Mouse (Mus musculus) embryonic facial prominence, embryonic 13.5 days (tissue): ENCODE measurements at regions not wholly inside any gene's neighbourhood (a gene's known extent, or its start where the extent isn't known, plus 50 kb on each side); places are given as distances from the start of the nearest gene placed in this dataset.

Source experiments
- ATAC-seq: fragments of 200-750 bp; cut with Nextera tagmentation; 2 replicates; pipeline ENCODE4 v1.8.0; 2017; ENCODE audit warnings: low read depth; ENCODE audit not compliant: insufficient number of reproducible peaks, insufficient read depth, low FRiP score, low TSS enrichment
- H3K27ac ChIP-seq: fragments of 300-500 bp; sonication (generic); 2 replicates; pipeline ENCODE4 v1.5.1; 2015; ENCODE audit warnings: moderate library complexity, mild to moderate bottlenecking, inconsistent platforms
- H3K27me3 ChIP-seq: fragments of 300-500 bp; sonication (generic); 2 replicates; pipeline ENCODE4 v1.6.1; 2015; ENCODE audit warnings: mild to moderate bottlenecking, inconsistent platforms
- H3K36me3 ChIP-seq: fragments of 300-500 bp; sonication (generic); 2 replicates; pipeline ENCODE4 v1.6.1; 2015; ENCODE audit warnings: mild to moderate bottlenecking, inconsistent platforms
- H3K4me1 ChIP-seq: fragments of 300-500 bp; sonication (generic); 2 replicates; pipeline ENCODE4 v1.6.1; 2015; ENCODE audit warnings: inconsistent platforms
- H3K4me2 ChIP-seq: fragments of 300-500 bp; sonication (generic); 2 replicates; pipeline ENCODE4 v1.6.1; 2015; ENCODE audit warnings: moderate library complexity, mild to moderate bottlenecking, inconsistent platforms
- H3K4me3 ChIP-seq: fragments of 300-500 bp; sonication (generic); 2 replicates; pipeline ENCODE4 v1.5.1; 2015; ENCODE audit warnings: mild to moderate bottlenecking, inconsistent platforms
- H3K9ac ChIP-seq: fragments of 300-500 bp; sonication (generic); 2 replicates; pipeline ENCODE4 v1.6.1; 2015; ENCODE audit warnings: mild to moderate bottlenecking, inconsistent platforms
- H3K9me3 ChIP-seq: fragments of 300-500 bp; sonication (generic); 2 replicates; pipeline ENCODE4 v1.6.1; 2016; ENCODE audit warnings: inconsistent platforms
- WGBS: fragments of 180-500 bp; shearing (Covaris S2); methylation state at CpG from one replicate; pipeline ENCODE4 v1.1.7; 2015; ENCODE audit warnings: mixed read lengths; 5-methylcytosine and 5-hydroxymethylcytosine counted together

DNA sequence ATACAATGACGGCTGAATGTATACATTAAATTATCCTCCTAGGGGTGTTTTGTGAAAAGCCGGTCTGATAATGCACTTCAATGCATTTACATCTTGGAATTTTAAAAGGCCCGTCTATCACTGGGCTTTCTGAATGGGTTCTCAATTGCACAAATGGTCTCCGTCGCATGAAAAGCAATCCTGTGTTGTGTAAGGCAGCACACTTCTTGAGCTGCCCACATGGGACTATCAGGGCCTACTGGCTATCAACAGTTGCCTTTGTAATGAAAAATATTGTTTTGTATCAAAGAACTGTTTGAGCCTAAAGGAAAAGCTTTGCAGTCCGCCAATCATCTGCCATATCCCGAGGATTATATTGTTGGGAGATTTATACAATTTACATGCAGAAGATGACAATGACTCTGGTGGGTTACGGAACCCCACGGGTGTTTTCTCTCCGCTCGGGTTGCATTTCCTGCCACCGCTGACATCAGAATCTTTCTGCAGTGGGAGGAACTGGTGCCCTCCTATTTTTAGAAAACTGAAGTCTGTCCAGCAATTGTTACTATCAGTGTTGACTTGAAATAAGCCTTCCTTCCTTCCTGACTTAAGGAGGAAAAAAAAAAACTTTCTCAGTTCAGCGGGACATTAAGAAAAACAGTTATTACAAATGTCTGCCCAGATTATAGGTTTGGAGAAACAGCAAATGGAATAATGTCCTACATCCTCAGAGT is 118.7 kb downstream of the Tmem26 start:
- Histone ChIP-seq H3K4me1 (0 out of 2 replicates have a peak, but pooled peaks cover 4% of the 10 kb centered on the region), H3K27me3 (no peaks in the 10 kb centered on the region), H3K36me3 (no peaks in the 10 kb centered on the region), H3K27ac (0 out of 2 replicates have a peak overlapping the region, but pooled peaks have one; percentile 2), H3K9ac (no peak overlapping the region), H3K4me2 (no peak overlapping the region), H3K9me3 (no peaks in the 10 kb centered on the region; the same call in 1 of the 2 replicates), H3K4me3 (no peak overlapping the region)
- WGBS = 48% methylated on average over 13 of the region's 13 CpGs
- ATAC-seq = no peak

DNA sequence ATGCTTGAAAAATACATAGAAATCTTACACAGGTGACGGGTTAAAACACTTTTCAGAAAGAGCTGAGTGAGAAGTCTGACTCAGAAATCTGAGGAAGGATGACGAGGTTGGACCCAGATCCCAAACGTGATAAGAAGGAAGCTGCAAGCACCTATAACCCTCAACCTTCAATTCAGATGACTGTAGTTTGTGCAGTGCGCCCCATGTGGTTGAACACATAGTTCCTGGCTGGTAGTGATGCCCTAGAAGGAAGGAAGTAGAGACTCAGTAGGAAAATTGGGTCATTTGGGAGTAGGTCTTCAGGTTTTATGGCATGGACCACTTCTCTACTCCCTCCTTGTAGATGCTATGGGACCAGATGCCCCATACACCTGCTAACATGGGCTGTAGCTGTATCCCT is 120.6 kb downstream of the Tmem26 start:
- Histone ChIP-seq H3K4me3 (no peak overlapping the region), H3K4me2 (no peak overlapping the region), H3K36me3 (no peaks in the 10 kb centered on the region), H3K9ac (no peak overlapping the region), H3K9me3 (no peaks in the 10 kb centered on the region; the same call in 1 of the 2 replicates), H3K27me3 (no peaks in the 10 kb centered on the region), H3K4me1 (0 out of 2 replicates have a peak, but pooled peaks cover 4% of the 10 kb centered on the region), H3K27ac (no peak overlapping the region)
- 86% methylated on average over 4 of the region's 4 CpGs for WGBS
- no peak for ATAC-seq

GRCm38 (mm10) chr10:68844596-68844995 is 121.2 kb downstream of the Tmem26 start:
- H3K9me3 ChIP-seq = no peaks in the 10 kb centered on the region; the same call in 1 of the 2 replicates
- 92% methylated on average over 8 of the region's 8 CpGs for WGBS
- H3K4me1 ChIP-seq = 0 out of 2 replicates have a peak, but pooled peaks cover 4% of the 10 kb centered on the region
- H3K9ac ChIP-seq = no peak overlapping the region
- no peak for ATAC-seq
- H3K36me3 ChIP-seq = no peaks in the 10 kb centered on the region
- H3K27ac ChIP-seq = no peak overlapping the region
- no peaks in the 10 kb centered on the region for H3K27me3 ChIP-seq
- no peak overlapping the region for H3K4me3 ChIP-seq
- no peak overlapping the region for H3K4me2 ChIP-seq

DNA sequence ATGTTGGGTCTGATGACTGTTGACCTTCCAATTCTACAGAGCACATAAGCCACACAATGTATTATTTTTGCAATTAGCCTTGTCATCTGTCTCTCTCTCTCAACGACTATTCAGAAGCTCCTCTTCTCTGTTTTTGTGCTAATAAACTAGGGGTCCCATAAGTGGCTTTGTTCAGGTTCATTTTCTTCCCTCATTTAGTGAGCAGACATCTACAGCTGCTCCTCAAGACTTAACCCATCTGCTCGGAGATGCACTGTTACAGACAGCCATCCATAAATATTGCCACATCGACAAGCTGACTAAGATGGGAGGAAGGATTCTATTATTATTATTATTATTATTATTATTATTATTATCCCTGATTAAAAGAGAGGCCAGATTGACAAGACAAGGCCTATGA is 127.7 kb downstream of the Tmem26 start:
- ATAC-seq = no peak
- no peak overlapping the region for H3K9ac ChIP-seq
- no peaks in the 10 kb centered on the region for H3K36me3 ChIP-seq
- H3K4me1 ChIP-seq = peaks cover 11% of the 10 kb centered on the region
- H3K4me2 ChIP-seq = no peak overlapping the region
- no peaks in the 10 kb centered on the region for H3K9me3 ChIP-seq
- no peaks in the 10 kb centered on the region for H3K27me3 ChIP-seq
- no peak overlapping the region for H3K27ac ChIP-seq
- no peak overlapping the region for H3K4me3 ChIP-seq
- 81% methylated on average over 3 of the region's 3 CpGs for WGBS

GRCm38 (mm10) chr10:68855934-68856891 is 132.8 kb downstream of the Tmem26 start:
- no peak for ATAC-seq
- Histone ChIP-seq H3K27me3 (no peaks in the 10 kb centered on the region), H3K4me2 (peak overlapping the region; percentile 35), H3K9me3 (no peaks in the 10 kb centered on the region), H3K4me3 (no peak overlapping the region), H3K4me1 (peaks cover 23% of the 10 kb centered on the region), H3K27ac (peak overlapping the region; percentile 94), H3K36me3 (no peaks in the 10 kb centered on the region), H3K9ac (no peak overlapping the region)
- WGBS = 20% methylated on average over 13 of the region's 13 CpGs

DNA sequence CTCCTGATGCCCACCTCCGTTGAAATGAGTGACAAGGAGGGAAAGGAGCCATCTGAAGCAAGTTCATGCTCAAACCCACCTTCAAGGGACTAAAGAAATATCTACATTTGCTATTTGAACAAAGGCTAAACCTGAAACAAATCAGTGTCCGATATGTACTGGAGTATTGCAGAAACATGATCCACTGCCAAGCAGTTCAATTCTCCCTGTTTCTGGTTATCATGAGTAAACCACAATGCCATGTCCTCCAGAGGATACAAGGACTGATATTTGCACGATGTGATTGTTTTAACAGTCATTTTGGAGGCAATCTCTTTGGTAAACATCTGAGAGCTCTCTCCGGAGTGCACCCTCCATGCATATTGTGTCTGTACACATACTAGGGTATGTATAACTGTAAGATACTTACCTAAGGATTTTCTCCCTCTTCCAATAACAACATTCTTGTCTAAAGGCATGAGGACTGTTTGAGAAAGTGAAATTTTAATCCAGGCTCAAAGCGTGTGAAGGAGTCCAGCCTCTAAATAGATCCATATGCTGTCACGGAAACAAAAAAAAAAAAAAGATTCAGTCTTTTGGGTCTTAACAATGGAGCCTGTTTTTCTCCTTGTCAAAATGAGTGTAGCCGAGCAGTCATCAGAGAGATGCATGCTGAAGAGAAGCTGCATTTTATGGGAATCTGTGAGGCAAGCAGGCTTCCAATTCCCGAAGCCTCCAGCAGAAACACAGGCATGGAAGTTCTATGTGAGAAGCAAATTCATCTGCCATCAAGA is 141.3 kb downstream of the Tmem26 start:
- H3K4me2 ChIP-seq = peak overlapping the region; percentile 24

DNA sequence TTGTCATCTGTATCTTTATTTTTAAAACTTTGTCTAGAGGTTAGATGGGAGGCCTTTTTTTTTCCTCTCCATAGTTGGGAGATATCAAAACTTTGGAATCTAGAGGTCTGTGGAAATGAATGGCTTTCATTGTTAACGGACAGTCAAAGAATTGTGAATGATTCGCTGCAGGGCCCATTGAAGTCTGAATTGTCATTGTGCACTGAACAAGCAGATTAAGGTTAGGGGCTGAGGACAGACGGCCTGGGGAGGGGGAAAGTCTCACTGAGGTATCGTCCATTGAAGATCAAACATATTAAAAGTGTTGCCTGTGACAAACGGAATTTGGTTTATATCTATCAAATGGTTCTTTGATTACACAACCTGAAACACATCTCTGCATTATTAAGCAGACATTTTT is 142.3 kb downstream of the Tmem26 start:
- H3K27ac ChIP-seq = peak overlapping the region; percentile 68
- peaks cover 25% of the 10 kb centered on the region for H3K4me1 ChIP-seq
- no peak for ATAC-seq
- H3K4me3 ChIP-seq = no peak overlapping the region
- WGBS = 34% methylated on average over 5 of the region's 5 CpGs
- H3K4me2 ChIP-seq = no peak overlapping the region
- H3K27me3 ChIP-seq = no peaks in the 10 kb centered on the region
- no peaks in the 10 kb centered on the region for H3K36me3 ChIP-seq
- no peaks in the 10 kb centered on the region for H3K9me3 ChIP-seq
- H3K9ac ChIP-seq = no peak overlapping the region

More for the DNA sequence above, 141.3 kb downstream of the Tmem26 start:
- WGBS = 24% methylated on average over 8 of the region's 8 CpGs
- Histone ChIP-seq H3K4me1 (peaks cover 25% of the 10 kb centered on the region), H3K27ac (peak overlapping the region; percentile 76), H3K4me3 (no peak overlapping the region), H3K36me3 (no peaks in the 10 kb centered on the region), H3K9me3 (no peaks in the 10 kb centered on the region), H3K9ac (no peak overlapping the region), H3K27me3 (no peaks in the 10 kb centered on the region)
- ATAC-seq = no peak

DNA sequence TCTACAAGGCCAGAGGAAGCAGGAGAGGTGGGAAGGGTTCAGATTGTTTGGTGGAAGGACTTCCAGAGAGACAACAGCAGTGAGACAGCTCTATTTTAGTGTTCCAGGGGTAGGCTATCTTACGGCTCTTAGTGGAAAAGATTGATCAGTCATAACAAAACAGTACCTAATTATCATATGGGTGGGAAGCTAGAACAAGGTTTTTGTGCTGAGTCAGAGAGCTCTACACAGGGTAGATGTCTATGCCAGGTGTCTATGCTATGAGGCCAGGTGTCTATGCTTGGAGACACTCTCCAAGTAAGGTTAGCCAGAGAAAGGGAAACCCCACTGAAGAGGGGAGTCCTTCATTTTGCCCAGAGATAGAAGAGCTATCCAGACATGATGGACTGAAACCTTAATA is 143.9 kb downstream of the Tmem26 start:
- Histone ChIP-seq H3K4me1 (peaks cover 25% of the 10 kb centered on the region), H3K9ac (no peak overlapping the region), H3K27ac (no peak overlapping the region), H3K9me3 (no peaks in the 10 kb centered on the region), H3K36me3 (no peaks in the 10 kb centered on the region), H3K4me2 (no peak overlapping the region), H3K27me3 (no peaks in the 10 kb centered on the region), H3K4me3 (no peak overlapping the region)
- no peak for ATAC-seq
- WGBS = 97% methylated on average over 1 of the region's 1 CpGs

DNA sequence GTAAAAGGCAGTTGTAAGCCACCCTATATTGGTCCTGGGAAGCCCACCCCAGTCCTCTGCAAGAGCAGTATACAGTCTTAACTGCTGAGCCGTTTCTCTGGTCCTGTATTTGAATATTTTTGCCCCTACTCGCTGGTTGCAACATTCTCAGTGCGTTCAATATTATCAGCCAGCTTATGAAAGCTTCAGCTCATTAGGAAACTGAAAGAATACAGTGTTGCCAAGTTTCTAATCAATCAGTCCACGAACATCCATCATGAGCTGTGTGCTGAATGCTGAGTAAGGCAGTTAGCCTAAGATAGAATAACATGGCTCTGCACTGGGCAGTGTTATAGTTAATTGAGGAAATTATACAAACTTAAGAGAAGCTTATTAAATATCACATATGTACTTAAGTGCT is 148.7 kb downstream of the Tmem26 start:
- ATAC-seq = no peak
- Histone ChIP-seq H3K9me3 (no peaks in the 10 kb centered on the region), H3K27ac (no peak overlapping the region), H3K4me2 (no peak overlapping the region), H3K4me3 (no peak overlapping the region), H3K27me3 (no peaks in the 10 kb centered on the region), H3K9ac (no peak overlapping the region), H3K4me1 (peaks cover 4% of the 10 kb centered on the region; the same call in 1 of the 2 replicates), H3K36me3 (no peaks in the 10 kb centered on the region)
- 83% methylated on average over 4 of the region's 4 CpGs for WGBS

GRCm38 (mm10) chr10:68875641-68876040 is 152.2 kb downstream of the Tmem26 start:
- Histone ChIP-seq H3K9ac (no peak overlapping the region), H3K27ac (no peak overlapping the region), H3K27me3 (no peaks in the 10 kb centered on the region), H3K4me2 (no peak overlapping the region), H3K4me3 (no peak overlapping the region), H3K4me1 (no peaks in the 10 kb centered on the region), H3K9me3 (no peaks in the 10 kb centered on the region), H3K36me3 (no peaks in the 10 kb centered on the region)
- 90% methylated on average over 5 of the region's 5 CpGs for WGBS
- no peak for ATAC-seq
